Mouse (Mus musculus) spleen, adult 12 weeks (tissue): ENCODE results near the gene Strap.

Experiments used
- DNase-seq: peaks from one replicate; pipeline ENCODE4 v3.0.0; 2022; ENCODE audit warnings: low spot score

The Strap gene

GRCm38 (mm10) chr6:137776981-137777380 lies 42.1 kb downstream of the Strap start:
- DNase-seq, result no peak

GRCm38 (mm10) chr6:137783899-137784637 lies 49.2 kb downstream of the Strap start:
- no peak for DNase-seq

DNA sequence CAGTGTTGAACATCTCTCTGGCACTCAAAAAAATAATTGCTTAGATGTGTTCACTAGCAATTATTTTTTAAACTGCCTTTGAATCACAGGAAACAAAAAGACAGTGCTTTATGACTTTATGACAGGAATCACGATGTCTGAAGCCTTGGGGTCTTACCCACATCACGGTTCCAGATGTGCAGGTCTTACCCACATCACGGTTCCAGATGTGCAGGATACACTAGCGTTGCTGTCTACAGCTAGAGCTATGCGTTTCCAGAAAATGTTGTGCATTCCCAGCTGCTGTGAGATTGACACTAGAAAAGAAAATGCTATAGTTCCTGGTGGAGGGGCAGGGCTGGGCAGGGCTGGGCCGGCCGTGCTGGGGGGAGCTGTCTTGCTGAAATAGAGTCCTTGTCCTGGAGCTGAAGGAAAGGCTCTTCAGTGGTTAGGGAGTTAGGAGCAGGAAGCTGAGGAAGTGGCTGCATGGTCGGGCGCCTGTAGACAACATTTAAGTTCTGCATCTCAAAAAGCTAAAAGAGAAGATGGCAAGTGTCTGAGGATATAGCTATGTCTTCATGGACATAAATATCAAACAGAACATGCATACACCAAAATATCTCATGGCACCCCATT lies 54.2 kb downstream of the Strap start:
- DNase-seq, result no peak

DNA sequence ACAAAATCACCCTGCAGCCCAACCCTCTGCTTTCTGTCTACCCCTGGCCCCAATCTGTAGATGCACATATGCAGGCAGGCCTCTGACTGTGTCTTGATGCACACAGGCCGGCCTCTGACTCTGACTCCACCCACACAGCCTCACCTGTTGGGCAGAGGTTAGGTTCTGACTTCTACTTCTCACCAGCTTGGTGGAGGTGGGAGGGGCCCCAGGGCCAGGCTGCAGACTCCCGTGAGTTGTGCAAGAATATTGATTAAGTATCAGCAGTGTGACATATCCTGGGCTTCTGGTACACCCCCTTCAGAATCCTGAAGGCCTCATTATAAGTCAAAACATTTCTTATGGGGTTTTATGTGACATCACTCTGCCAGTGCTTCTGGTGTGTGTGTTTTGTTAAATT lies 54.8 kb downstream of the Strap start:
- DNase-seq, result no peak

DNA sequence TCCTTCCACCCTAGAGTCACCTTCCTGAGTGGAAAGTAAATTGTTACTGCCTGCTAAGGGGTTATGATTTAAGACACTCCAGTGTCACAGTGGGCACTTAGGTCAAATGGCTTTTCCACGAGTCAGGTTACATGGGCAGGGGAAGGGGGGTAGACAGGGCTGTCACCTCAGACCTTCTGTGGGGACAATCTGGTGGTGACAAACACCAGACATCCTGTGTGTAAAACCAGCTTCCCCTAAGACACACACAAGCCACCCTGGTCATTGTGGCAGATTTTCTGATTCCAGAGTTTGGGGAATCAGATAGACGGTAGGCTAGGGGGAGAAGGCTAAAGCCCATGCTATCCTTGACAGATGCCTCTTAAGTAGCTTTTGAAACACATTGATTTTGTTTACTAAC lies 60.6 kb downstream of the Strap start:
- DNase-seq, result no peak

DNA sequence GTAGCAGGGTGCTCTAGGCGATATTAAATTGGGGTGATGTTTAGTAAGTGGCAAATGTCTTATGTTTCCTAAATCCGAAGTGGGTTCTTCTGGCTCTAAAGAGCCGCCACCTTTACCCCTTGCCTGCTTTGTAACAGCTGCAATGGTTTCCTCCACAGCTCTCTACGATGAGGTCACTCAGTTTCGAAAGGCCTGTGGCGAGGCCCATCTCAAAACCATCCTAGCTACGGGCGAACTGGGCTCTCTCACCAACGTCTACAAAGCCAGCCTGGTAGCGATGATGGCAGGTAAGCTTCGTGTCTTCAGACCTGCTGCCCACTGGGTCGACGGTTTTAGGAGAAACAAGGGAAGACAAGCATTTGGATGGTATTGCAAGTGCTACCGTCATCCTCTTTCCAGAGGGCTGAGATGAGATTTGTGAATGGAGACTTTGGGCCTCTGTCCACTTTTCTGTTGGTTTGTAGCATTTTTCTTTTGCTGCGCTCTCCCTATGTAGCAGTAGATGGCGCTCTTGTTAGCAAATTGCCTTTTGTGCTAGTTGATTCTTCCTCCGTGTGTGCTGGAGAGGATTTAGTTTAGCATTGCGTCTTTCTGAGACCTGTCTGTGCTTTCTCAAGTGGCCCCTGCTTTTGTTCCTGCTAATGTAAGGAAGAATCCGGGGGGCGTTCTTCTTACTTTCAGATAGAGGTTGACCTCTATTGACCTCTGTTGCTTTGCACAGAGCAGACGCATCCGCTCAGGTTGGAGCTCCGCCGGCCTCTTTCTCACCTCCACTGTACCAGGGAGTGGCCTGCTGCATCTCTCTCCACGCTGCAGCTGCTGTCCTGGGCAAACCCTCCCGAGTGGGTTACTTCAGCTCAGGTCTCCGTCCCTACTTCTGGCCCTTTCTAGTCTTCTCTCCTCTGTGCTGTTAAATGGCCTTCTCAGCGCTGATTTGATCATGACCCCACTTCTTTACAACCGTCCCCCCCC lies 62.0 kb downstream of the Strap start:
- DNase-seq, result no peak

- no peak for DNase-seq
Observed at GRCm38 (mm10) chr6:137799253-137799652, 64.4 kb downstream of the Strap start.
